Mouse (Mus musculus) cerebellum, postnatal 25 days (tissue): ENCODE data around the gene Galnt16.

Source experiments
- DNase-seq, 2 experiments: peaks; one replicate each; pipeline ENCODE4 v3.0.0; 2021; ENCODE audit warnings: mixed read lengths in 2 of 2

The Galnt16 gene

DNA sequence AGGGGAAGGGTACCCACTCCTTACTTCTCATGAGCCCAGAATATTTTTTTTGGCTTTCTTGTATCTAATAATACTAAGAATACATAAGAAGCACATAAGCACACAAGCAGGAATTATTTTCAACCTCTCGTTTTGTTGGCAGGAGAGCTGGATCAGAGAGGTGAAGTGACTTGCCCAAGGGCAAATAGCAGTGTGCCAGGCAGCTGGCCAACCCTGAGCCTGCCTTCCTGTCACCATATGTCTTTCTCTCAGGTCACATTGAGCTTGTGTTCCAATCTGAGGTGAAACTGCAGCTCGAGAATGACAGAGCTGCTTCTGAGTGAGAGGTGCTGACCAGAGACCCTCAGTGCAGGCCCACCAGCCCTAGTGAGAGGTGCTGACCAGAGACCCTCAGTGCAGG is 15.8 kb downstream of the Galnt16 start:
- peak; percentile 53 to 73 for DNase-seq

DNA sequence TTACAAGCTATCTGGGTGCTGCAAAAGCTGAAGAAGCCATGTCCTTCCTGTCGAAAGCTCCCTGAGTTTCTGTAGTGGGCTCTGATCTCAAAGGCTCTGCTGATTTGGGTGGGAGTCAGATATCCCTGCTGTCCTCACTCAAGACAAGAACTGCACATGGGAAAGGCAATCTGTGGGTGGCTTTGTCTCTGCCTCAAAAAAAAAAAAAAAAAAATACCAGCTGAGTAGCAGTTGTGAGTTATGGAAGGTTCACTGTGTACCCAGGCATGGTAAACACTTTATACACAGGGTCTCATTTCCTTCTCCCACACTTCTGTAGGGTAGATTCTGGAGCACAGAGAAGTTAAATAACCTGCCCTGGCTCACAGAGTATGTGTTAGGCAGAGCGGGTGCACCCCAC is 19.2 kb downstream of the Galnt16 start:
- no peak for DNase-seq

GRCm38 (mm10) chr12:80538311-80538710 is 20.2 kb downstream of the Galnt16 start:
- DNase-seq, result no peak

- peak; percentile 46 to 66 for DNase-seq
Observed at GRCm38 (mm10) chr12:80545310-80545709, 27.2 kb downstream of the Galnt16 start.

DNA sequence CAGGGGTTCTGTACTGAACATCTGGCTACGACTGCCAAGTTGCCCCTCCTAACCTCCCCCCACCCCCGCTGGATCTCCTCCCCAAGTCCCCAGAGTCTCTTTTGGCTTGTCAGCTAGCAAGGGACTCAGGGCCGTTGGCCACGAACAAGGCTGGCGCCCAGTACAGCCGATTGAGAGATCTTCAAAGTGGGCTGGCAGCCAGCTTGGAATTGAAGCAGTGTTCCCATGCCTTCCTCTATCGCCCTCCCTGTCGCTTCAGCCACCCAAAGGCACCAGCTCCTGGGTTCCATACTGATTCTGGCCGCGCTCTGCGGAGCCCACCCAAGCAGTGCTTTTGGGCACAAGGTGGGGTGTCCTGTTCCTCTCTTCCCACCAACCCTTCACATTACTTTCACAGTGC is 31.6 kb downstream of the Galnt16 start:
- peak; percentile 50 to 68 for DNase-seq

DNA sequence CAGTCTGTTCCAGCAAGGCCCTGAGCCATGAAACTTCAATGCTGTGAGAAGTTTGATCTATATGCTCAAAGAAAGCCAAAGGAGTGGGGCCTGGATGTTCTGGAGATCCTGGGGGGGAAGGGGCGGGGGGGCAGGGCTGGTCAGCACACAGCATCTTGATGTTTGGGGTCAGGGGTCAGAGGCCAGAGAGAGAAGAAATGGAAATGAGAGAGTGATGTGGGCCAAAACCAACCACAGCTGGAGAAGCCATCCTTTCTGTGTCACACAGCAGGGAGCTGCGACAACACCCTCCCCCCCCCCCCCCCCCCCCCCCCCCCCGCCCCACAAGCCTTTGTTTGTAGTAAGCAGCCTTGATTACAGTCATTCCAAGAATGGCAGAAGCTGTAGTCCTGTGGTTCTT is 35.1 kb downstream of the Galnt16 start:
- DNase-seq, result no peak

- DNase-seq, result no peak
Observed at GRCm38 (mm10) chr12:80554312-80554711, 36.2 kb downstream of the Galnt16 start.

DNA sequence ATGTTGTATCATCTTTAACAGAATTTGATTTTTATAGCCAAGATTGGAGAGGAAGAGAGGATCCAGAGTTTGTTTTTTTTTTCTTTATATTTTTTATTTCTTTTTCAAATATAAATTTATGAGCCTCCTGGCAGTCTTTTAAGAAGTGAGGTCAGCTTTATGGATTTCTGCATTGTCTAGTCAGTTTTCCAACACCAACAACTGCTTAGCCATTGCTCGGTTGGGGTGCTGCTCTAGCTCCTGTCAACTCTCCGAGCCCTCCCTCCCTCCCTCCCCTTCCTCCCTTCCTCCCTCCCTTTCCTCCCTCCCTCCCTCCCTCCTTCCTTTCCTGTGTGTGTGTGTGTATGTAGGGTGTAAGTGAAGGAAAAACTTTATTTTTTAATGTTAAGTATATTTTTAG is 43.8 kb downstream of the Galnt16 start:
- no peak for DNase-seq

DNA sequence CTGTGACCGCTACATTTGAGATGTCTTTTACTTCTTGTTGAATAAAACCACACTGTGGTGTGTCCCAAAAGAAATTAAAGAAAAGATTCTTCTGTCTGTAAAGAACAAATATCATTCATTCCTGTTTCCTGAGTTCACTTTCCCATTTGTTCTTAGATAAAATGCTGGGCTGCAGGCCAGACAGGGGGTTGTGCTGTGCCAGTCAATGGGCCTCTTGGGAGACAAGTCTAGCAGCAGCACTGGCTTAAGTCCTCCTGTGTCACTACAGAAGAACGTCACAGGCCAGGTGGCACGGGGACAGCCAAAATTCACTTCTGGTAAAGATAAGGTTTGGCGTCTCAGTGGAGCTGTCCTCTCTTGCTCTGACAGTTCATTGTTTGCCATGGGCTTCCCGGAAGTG is 44.7 kb downstream of the Galnt16 start:
- no peak for DNase-seq

DNA sequence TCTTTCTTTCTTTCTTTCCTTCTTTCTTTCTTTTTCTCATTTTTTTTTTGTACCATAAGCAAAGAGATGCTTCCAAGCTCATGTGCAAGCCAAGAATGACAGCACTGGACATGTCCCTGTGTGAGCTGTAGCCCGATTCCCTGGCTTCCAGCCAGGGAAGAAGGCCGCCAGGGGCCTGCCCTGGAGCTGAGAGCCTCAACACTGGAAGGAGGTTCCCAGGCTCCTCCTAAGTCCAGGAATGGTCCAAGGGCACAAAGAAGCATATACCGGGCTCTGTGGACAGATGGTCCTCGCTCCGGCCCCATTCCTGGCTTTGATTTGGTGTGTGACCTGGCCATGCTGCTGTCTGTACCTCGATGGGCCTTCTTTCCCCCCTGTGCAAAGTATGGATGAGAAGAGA is 46.9 kb downstream of the Galnt16 start:
- peak; percentile 50 to 64 for DNase-seq

- no peak for DNase-seq
Observed at GRCm38 (mm10) chr12:80565793-80566192, 47.7 kb downstream of the Galnt16 start.

DNA sequence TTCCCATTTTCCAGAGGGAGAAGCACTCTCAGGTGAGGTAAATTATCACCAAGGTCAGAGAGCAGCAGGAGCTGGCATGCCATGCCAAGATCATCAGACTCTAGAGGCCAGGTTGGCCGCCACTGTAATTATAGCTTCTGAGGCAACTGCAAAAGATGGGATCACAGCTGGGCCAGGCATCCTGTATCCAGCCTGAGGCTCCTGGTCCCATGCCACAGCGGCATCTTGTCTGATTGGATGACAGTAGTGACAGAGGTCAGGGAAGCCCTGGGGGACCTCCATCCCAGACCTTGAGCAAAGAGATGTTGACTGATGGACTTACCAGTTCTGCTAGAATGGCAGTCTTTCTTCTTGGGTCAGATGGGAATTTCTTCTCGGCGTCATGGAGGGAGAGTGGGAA is 48.4 kb downstream of the Galnt16 start:
- peak in 1 of 2 experiments; percentile 14 for DNase-seq

- peak in 1 of 2 experiments; percentile 24 for DNase-seq
Observed at GRCm38 (mm10) chr12:80567375-80567774, 49.3 kb downstream of the Galnt16 start.

DNA sequence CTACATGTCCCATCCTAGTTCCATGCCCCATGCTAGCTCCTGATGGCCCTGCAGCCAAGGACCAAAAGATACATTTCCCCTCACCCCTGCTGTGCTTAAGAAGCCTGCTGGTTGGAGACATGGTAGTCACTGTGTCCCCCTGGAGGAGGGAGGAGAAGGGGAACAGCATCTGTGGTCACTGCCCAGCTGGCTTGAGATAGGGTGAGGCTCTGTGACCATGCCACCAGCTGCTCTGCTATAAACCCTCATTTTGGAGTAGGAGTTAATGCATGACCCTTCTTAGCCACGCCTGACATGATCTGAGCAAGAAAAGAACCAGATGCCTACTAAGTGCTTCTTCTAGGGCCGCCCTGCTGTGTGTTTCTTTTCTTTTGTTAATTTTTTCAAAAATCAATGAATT is 51.5 kb downstream of the Galnt16 start:
- no peak for DNase-seq

GRCm38 (mm10) chr12:80574318-80574717 is 56.2 kb downstream of the Galnt16 start:
- DNase-seq, result no peak

DNA sequence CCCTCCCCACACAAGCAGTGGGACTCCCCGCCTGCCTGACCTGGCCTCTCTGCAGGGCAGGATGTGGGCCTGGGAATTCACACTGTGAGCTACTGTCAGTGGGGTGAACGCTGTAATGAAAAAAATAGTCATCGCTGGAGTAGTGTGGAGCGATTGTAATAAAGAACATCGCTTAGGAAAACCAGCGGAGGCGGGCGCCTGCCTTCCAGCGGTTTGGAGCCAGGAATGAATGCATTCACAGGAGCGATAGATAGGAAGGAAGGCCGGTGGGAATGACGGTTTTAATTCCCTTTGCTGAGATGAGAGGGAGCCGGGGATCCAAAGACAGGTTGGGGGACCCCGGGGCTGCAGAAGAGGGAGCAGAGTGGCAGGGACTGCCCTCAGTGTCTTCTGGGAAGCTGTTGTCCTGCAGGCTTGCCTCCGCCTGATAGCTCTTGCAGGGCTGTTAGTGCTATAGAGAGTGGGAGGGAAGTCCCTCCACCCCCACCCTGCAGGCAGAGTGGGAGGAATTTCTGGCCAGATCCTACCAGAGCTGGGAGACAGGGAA is 56.8 kb downstream of the Galnt16 start:
- DNase-seq, result no peak

DNA sequence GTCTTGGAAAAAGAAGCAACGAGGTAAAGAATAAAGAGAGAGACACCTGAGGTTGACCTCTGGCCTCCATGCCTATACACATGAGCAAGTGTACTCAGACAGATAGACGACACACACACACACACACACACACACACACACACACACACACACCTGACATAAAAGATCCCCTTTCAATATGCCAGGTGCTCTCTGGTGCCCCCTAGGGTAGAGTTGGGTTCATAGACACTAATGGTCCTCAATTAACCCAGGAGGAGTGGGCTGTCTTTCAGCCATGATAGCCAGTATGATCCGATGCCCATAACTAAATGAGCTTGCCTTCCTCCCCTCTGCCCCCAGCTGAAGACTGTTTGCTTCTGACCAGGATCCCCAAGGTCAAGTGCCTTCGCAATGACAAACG is 59.0 kb downstream of the Galnt16 start:
- DNase-seq, result peak; percentile 33 to 74

DNA sequence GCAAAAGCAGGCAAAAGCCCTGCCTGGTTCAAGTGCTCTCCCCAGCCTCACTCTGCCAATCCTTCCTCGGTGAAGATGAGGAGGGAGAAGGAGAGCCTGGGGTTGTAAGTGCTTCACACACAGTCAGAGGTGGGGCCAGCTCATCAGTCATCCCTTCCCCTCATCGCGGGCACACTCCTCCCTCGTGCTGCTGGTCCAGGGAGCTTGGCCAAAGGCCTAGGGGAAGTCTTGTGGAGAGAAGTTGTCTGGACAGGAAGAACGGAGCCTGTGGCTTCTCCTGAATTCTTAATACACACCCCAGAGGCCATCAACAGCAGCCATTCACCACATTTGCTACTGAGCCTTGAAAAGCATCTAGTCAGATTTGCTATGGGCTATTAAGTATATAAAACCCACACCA is 63.3 kb downstream of the Galnt16 start:
- no peak for DNase-seq

DNA sequence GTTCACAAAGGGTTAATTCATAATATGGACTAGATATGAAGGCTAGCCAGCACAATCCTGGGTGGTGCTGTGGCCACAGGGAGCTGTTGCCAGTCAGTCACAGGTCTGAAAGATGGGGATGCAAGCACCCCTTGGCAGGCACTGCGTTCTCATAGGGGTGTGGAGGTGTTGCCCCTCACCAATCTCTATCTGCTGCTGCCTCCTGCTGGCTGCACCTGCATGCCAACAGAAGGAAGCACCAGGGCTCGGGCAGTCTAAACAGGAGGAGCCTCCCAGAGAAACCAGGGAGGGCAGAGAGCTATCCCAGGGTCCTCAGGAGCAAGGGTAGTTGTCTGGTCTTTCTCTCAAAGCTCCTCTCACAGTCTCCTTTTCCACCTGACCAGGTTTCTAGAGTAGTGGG is 66.9 kb downstream of the Galnt16 start:
- peak in 1 of 2 experiments; percentile 44 for DNase-seq

- no peak for DNase-seq
Observed at GRCm38 (mm10) chr12:80594141-80594540, 76.1 kb downstream of the Galnt16 start.

- DNase-seq, result no peak
Observed at GRCm38 (mm10) chr12:80594781-80595180, 76.7 kb downstream of the Galnt16 start.

GRCm38 (mm10) chr12:80595566-80595965 is 77.5 kb downstream of the Galnt16 start:
- no peak for DNase-seq

GRCm38 (mm10) chr12:80595968-80596367 is 77.9 kb downstream of the Galnt16 start:
- no peak for DNase-seq

DNA sequence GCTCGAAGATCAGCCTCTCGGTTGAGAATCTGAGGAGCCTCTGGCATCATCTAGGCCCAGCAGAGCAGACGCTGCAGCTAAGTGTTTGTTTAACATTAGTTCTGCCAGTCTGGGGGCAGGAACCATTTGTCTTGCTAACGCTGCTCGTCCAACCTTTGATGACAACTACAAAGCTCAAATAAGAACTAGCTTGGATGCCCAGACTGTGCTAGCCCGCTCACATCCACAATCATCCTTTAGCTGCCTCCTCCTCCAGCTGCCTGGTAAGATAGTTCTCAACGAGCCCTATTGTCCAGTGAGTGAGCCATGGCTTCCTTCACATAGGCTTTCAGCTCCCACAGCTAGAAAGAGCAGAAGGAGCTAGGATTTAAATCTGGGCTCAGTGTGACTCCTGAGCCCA is 80.2 kb downstream of the Galnt16 start:
- no peak for DNase-seq

DNA sequence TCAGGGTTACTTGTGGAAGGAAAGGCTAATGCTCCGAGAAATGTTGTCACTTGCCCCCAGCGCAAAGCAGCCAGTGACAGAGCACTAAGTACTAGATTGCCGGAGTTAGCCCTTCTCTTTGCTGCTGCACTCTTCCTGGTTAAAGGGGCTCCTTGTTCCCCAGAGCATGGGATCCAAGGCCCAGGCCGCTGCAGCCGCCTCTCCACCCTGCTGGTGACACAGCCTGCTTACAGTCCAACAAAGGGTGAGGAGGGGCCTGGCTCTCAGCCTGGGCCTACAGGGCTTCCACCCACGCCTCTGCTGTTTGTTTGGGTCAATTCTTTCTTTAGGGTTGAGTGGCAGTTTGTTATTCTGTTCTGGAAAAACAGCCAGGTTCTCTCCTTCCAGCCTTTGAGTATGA is 80.7 kb downstream of the Galnt16 start:
- peak; percentile 30 to 48 for DNase-seq
